Mouse (Mus musculus): ENCODE measurements around the gene Exoc4. TPM values are rescaled to one million over a fixed set of nuclear protein-coding genes. Genes with fewer than 3 reads are reported as not detected.
A peak's percentile ranks its signal among the peaks of the same experiment; 100 is the strongest.

Exoc4 gene
- total RNA-seq, 2 experiments from 2014 or later = 37.6 to 38.2 TPM

- DNase-seq = no peak
Measured at GRCm38 (mm10) chr6:33870468-33871142, 621.7 kb downstream of the Exoc4 start.

DNA sequence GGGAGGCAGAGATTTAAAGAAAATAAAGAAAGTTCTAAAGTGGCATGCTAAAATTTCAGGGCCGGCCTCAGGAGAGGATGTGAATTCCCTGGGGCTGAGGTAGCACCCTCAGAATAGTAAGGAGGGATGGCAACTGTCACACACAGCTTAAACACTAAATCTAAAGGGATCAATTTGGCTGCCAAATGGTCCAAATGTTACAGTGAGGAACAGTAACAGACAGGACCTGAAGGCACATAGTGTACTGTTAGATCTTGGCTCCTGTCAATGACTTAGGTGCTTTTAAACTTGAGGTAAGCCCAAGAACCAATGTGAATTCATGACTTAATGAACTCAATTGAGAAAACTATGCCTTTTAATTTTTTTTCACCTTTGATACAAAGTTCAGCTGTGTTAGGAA is 622.4 kb downstream of the Exoc4 start:
- no peak for DNase-seq

GRCm38 (mm10) chr6:33872192-33872591 is 623.3 kb downstream of the Exoc4 start:
- no peak for DNase-seq

- DNase-seq = no peak
Measured at GRCm38 (mm10) chr6:33873000-33873399, 624.1 kb downstream of the Exoc4 start.

- DNase-seq = no peak
Measured at GRCm38 (mm10) chr6:33874291-33875014, 625.6 kb downstream of the Exoc4 start.

GRCm38 (mm10) chr6:33884141-33884683 is 635.3 kb downstream of the Exoc4 start:
- DNase-seq = no peak

GRCm38 (mm10) chr6:33886941-33887340 is 638.1 kb downstream of the Exoc4 start:
- no peak for DNase-seq

GRCm38 (mm10) chr6:33890926-33891325 is 642.0 kb downstream of the Exoc4 start:
- no peak for DNase-seq

DNA sequence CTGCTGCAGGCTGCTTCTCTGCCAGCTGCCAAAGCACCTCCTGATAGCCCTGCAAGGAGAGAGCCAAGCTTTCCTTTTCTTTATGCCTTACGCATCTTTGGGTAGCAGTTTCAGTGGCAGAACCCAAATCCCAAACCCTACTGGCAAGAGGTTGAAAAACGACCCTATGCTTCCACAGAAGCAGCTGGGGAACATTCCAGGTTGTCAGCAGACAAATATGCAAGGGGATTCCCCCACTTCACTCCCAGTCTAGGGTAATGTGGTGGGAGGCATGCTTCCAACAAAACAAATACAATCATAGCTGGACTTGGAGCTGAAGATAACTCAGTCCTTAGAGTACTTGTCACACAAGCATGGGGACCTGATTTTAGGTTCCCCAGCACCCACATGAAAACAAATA is 643.3 kb downstream of the Exoc4 start:
- no peak for DNase-seq

- no peak for DNase-seq
Measured at GRCm38 (mm10) chr6:33899973-33900372, 651.1 kb downstream of the Exoc4 start.

DNA sequence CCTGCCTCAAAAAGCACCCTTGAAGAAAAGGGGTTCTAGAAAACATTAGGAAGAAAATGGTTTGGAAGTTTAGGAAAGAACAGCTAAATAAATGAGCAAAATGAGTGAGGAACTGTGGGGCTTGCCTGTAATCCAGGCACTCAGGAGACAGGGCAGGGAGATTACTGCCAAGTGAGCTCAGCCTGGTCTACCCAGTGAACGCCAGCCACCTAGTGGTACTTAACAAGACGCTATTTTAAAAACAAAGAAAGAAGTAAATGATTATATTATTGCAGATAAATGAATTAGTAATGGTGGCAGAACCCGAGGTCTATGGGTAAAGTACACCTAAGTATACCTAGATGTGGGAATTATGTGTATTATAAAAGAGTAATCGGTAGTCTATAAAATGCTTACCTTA is 651.7 kb downstream of the Exoc4 start:
- no peak for DNase-seq

DNA sequence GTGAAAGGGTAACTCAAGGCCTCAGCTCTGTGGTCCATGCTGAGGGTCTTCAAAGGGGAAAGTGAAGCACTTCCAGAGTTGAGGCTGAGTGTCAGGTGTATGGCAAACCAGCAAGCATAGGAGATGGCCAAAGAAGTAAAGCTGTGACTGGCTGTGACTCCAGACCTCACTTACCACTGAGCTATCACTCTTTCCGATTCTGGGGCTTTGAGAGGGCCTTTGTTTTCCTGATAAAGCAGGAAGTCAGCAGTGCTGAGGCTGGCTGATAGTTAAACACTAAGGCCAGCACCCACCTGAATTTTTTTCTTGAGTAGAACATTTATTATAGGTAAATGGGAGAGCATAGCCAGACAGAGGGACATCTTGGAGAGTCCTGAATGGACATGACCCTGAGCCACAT is 656.2 kb downstream of the Exoc4 start:
- no peak for DNase-seq

GRCm38 (mm10) chr6:33910671-33911070 is 661.8 kb downstream of the Exoc4 start:
- DNase-seq = no peak

DNA sequence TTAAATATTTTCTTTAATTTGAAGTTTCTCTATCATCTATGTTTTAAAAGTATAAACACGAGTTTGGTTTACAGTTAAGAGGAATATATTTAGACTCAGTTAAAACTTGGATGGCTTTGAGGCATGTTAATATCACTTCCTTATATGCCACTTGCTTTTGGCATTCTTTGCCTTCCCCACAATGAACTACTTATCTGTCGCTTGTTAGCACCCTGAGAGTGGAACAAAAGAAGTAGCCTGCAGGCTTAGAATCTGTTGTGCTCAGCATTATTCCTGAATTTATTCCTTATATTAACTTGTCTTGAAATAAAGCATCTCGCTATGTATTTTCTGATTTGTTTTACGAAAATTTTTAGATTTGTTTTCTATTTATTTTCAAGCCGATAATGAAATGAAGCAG is 664.2 kb downstream of the Exoc4 start:
- DNase-seq = no peak

- no peak for DNase-seq
Measured at GRCm38 (mm10) chr6:33913486-33913885, 664.6 kb downstream of the Exoc4 start.

- DNase-seq = no peak
Measured at GRCm38 (mm10) chr6:33913964-33914363, 665.1 kb downstream of the Exoc4 start.

GRCm38 (mm10) chr6:33923571-33923970 is 674.7 kb downstream of the Exoc4 start:
- DNase-seq = no peak

DNA sequence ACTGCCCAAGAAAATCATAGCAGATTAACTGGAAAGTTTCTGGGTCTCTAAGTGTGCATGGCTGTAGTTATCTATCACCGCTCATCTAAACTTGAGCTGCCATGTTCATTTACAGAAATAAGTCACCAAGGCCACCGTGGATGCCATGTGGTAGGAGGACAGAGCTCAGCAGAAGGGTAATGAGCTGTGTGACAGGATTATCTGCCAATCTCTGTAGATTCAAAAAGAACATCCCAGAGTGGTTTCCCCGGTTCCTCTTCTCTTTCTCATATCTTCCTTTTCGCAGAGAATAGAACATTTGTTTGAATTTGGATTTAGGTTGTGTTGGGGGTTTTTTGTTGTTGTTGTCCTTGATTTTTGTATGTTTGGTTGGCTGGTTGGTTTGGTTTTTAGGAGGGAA is 676.0 kb downstream of the Exoc4 start:
- DNase-seq = no peak

DNA sequence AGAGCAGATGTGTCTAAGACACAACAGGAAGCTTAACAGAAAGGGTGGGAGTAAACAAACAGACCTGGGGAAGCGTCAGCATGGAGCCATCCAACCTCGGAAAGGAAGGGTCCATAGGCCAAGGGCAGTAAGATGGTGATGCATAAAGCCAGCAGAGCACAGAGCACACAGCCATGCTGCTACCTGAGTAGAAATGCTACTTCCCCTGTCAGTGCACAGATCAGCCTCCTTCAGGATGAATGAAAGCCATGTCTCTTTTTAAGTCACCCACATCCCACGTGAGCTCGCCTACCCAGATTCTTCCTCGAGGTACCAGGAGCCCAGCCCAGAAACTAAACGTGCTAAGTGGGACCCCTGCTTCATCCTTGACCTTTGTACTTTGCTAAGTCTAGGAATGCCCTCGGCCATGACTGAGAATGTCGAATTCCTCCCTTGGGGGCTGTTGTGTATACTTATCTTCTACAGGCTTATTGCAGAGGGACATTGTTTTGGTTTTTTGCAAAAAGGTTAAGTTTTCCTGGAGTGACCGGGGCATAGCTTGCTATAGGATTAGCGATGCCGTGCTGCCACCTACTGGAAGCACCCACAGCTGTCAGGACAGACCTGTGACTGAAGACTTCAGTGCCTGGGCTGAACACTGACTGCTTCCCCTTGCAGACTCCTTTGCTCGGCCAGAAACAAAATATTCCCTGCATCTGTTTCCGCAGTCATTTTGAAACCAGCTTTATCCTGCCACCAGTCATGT is 680.6 kb downstream of the Exoc4 start:
- DNase-seq = peak; percentile 60

DNA sequence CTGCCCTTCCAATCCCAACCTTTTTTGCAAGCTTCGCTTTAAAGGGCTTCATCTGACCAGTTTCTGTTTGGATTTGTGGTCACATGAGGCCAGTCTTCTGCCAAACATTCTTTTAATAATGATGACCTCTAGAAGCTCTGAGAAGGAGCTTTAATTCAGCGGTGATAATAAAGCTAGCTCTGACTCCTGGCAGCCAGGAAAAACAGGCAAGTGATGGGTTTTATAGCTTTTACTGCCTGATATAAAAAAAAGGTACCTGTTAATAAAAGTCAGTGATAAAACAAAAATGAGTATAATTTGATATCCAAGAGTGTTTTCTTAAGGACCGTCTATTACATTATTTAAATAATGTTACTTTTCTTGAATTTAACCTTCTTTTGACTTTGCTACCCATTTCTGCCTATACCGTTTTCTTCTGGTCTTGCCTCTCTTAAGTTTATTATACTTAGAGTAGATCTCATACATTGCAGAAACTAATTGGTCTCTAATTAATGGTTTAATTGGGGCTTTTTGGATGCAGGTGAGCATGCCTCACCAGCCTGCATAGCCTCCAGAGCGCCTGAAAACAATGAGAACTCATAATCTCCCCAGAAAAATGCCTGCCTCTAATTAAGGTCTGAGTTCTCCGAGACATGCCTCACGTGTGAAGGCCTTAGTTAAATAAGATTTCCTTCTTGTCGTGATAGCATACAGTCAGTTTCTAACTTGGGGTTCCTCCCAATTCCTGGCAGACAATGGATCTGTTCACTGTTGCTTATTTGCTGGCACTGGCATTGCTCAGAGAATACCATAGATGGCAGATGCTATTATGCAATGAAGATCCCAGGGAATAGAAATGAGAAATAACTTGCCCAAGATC is 681.4 kb downstream of the Exoc4 start:
- DNase-seq = no peak

DNA sequence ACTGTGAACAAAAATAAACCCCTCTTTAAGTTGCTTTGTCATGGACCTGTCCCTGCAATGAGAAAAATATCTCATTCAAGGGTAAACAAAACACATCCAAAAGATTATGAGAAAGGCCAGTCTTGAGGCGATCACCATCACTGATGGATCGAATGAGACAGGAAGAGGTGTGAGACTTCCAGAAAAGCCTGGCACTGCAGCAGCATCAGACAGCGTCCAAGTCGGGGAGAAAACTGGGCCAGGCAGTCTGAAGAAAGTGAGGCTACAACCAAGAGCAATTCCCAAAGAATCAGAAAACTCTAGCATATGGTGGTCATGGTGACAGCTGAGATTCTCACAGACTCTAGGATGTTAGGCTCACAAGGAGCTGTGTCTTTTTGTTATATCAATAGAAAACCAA is 689.0 kb downstream of the Exoc4 start:
- no peak for DNase-seq

DNA sequence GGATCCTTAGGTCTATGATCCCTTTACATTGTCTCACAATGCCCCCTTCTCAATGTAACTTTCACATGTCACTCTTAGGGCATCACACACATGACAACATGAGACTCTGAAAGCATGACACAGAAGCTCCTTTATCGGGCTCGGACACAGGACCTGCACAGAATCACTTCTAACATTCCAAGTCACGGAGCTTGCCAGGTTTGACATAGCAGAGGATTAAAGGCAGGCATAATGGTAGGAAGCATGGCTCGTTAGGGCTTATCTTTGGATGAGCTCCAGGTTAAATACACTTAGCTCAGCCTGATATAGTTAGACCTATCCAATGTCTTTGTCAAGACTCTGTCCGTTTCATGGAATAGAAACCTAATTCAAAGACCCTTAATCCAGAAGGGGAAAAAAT is 690.3 kb downstream of the Exoc4 start:
- no peak for DNase-seq
